Mouse (Mus musculus): Measurements from ENCODE around the gene Pitpnc1. TPM values are rescaled to one million over a fixed set of nuclear protein-coding genes. Genes with fewer than 3 reads are reported as not detected.
A peak's percentile ranks its signal among the peaks of the same experiment; 100 is the strongest.

Pitpnc1 gene
- polyA plus RNA-seq, 1 experiment: 14.0 TPM

DNA sequence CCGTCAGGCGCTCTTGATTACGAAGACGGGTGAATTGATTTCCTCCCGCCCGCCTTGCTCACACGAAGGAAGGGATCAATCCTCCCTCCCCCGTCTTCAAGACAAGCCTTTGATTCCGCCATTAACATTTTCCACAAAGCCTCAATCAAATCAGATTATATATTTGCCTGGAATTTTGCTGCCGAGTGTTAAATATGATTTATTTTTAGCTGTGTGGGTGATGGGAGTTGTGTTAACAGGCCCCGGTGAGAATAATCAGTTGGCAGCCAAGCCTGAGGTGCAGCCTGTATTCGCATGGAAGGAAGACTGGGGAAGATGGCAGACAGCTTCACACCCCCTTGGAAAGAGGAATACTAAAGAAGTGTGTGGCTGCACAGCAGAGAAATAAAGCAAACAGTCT is 46.3 kb downstream of the Pitpnc1 start:
- Histone ChIP-seq H3K4me3 (replicated peaks; ENCODE audit: control insufficient read depth, low read depth, low read length) (no peak overlapping the region), H3K4me1 (ENCODE audit: control insufficient read depth, insufficient read depth, low read length) (peaks cover 6% of the 10 kb centered on the region; the same call in 1 of the 2 replicates), H3K27ac (ENCODE audit: control insufficient read depth, insufficient read depth, low read depth, low read length, poor library complexity) (no peak overlapping the region)
- WGBS: 89% methylated on average over 12 of the region's 12 CpGs
- TF ChIP-seq CTCF (IDR thresholded peaks at IDR 0.05; ENCODE audit: control insufficient read depth, insufficient read depth, low read length) (no peak), POLR2A (IDR thresholded peaks at IDR 0.05; ENCODE audit: borderline replicate concordance, control insufficient read depth, low read depth, low read length) (no peak)

DNA sequence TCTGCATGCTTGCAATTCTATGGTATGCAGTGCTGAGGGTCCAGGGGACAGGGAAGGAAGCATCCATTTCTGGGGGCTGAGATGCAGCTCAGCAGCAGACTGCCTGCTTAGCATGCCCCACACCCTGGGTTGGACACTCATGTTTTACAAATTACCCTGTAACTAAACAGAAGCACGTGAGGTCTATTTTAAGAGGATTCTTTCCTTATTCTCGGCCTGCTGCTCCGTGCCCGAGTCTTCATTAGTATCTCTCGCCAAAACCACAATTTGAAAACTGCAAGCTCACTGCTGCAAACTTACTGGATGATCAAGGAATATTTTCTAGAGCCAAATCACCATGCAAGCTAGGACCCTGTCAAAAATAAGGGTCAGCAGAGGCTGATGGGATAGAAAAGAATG is 48.1 kb downstream of the Pitpnc1 start:
- 10% methylated on average over 5 of the region's 5 CpGs for WGBS
- Histone ChIP-seq H3K27ac (ENCODE audit: control insufficient read depth, insufficient read depth, low read depth, low read length, poor library complexity) (no peak overlapping the region; the same call in 1 of the 2 replicates), H3K4me1 (ENCODE audit: control insufficient read depth, insufficient read depth, low read length) (peaks cover 6% of the 10 kb centered on the region; the same call in 1 of the 2 replicates), H3K4me3 (replicated peaks; ENCODE audit: control insufficient read depth, low read depth, low read length) (no peak overlapping the region)
- no peak for TF ChIP-seq CTCF (IDR thresholded peaks at IDR 0.05; ENCODE audit: control insufficient read depth, insufficient read depth, low read length)

DNA sequence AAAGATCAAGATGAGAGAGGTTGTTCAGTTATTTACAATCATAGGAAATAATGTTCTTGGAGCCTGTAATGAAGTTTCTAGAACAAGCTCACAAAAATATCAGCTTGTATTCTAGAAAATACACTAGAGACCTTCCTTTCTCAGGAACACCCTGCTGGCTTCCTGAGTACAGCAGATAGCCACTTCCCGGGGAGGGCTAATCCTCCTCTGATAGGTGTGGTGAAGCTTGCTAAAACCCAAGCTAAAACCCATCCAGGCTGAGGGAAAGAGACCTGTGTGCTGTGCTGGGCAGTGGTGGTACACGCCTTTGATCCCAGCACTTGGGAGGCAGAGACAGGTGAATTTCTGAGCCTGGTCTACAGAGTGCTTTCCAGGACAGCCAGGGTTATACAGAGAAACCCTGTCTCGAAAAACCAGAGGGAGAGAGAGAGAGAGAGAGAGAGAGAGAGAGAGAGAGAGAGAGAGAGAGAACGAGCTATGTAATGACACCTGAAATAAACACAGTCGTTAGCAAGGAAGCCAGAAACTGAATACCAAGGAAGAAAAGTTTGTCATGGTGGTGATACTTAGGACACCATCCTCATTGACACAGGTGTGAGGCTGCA is 48.6 kb downstream of the Pitpnc1 start:
- TF ChIP-seq POLR2A (IDR thresholded peaks at IDR 0.05; ENCODE audit: borderline replicate concordance, control insufficient read depth, low read depth, low read length): no peak
- TF ChIP-seq CTCF (IDR thresholded peaks at IDR 0.05; ENCODE audit: control insufficient read depth, insufficient read depth, low read length): no peak
- WGBS: 12% methylated on average over 5 of the region's 5 CpGs
- Histone ChIP-seq H3K4me1 (ENCODE audit: control insufficient read depth, insufficient read depth, low read length) (peaks cover 8% of the 10 kb centered on the region; the same call in 1 of the 2 replicates), H3K27ac (ENCODE audit: control insufficient read depth, insufficient read depth, low read depth, low read length, poor library complexity) (peak overlapping the region; percentile 56; the same call in 1 of the 2 replicates), H3K4me3 (replicated peaks; ENCODE audit: control insufficient read depth, low read depth, low read length) (no peak overlapping the region)

DNA sequence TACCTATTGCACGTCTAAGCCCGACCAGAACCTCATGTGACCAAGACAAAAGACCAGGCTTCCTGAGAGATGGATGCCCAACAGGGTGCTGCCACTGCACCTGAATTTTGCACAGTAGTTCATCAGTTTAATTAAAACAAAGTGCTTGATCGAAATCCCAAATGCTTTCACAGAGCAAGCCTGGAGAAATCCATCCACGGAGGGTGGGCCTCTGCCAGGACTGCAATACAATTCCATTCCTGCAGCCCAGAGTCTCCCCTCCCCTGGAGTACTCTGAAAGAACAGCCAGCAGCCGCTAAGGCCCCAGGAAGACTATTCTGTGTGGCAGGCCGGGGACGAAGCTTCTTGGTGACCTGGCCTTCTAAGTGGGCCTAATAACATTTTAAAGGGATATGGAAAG is 50.6 kb downstream of the Pitpnc1 start:
- no peak for TF ChIP-seq CTCF (IDR thresholded peaks at IDR 0.05; ENCODE audit: control insufficient read depth, insufficient read depth, low read length)
- TF ChIP-seq POLR2A (IDR thresholded peaks at IDR 0.05; ENCODE audit: borderline replicate concordance, control insufficient read depth, low read depth, low read length): no peak
- Histone ChIP-seq H3K4me3 (replicated peaks; ENCODE audit: control insufficient read depth, low read depth, low read length) (no peak overlapping the region), H3K27ac (ENCODE audit: control insufficient read depth, insufficient read depth, low read depth, low read length, poor library complexity) (no peak overlapping the region), H3K4me1 (ENCODE audit: control insufficient read depth, insufficient read depth, low read length) (peaks cover 10% of the 10 kb centered on the region; the same call in 1 of the 2 replicates)
- WGBS: 71% methylated on average over 7 of the region's 7 CpGs

DNA sequence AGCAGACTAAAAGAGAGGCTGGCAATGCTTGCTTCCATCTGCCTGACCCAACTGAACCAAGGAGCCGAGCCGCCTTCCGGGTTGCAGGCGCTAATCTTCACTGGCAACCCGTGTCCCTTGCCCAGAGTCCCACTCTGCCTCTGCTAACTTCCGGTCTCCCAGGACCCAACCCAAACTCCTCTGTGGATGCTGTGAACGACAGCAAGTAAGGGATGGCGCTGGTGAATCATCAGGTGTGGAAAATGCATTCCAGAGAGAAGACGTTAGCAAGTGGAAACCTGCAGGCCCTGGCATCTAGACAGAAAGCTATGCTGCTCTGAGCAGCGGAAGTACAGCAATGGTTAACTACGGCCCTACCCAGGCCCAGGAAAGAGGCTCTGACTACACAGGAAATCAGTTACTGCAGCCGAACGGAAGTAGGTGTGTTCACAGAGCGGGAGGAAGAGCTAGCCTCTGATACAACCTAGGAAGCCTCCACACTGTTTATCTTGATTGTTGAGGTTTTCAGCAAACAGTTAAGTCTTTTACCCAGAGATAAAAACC is 53.4 kb downstream of the Pitpnc1 start:
- Histone ChIP-seq H3K4me3 (replicated peaks; ENCODE audit: control insufficient read depth, low read depth, low read length) (peak overlapping the region; percentile 66), H3K27ac (ENCODE audit: control insufficient read depth, insufficient read depth, low read depth, low read length, poor library complexity) (peak overlapping the region; percentile 95), H3K4me1 (ENCODE audit: control insufficient read depth, insufficient read depth, low read length) (peaks cover 10% of the 10 kb centered on the region; the same call in 1 of the 2 replicates)
- TF ChIP-seq POLR2A (IDR thresholded peaks at IDR 0.05; ENCODE audit: borderline replicate concordance, control insufficient read depth, low read depth, low read length): no peak
- no peak for TF ChIP-seq CTCF (IDR thresholded peaks at IDR 0.05; ENCODE audit: control insufficient read depth, insufficient read depth, low read length)
- 1% methylated on average over 14 of the region's 14 CpGs for WGBS

DNA sequence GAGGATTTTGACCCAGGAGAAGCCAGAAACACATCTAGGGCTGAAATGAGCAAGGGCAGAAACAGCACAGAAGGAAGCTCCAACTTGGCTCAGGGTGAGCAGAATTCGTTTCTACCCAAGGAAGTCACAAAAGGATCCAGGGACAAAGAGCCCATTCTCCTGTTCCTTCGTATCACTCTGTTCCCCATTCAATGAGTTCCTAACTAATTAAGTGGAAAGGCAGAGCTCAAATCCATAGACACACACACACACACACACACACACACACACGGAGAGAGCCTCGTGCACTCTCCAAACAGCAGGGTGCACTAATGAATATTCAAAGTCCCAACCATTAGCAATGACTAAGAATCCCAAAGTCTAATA is 54.0 kb downstream of the Pitpnc1 start:
- H3K27ac ChIP-seq (ENCODE audit: control insufficient read depth, insufficient read depth, low read depth, low read length, poor library complexity): peak overlapping the region; percentile 95
- WGBS: 10% methylated on average over 4 of the region's 4 CpGs
- no peak for TF ChIP-seq POLR2A (IDR thresholded peaks at IDR 0.05; ENCODE audit: borderline replicate concordance, control insufficient read depth, low read depth, low read length)
- no peak for TF ChIP-seq CTCF (IDR thresholded peaks at IDR 0.05; ENCODE audit: control insufficient read depth, insufficient read depth, low read length)
- H3K4me3 ChIP-seq (replicated peaks; ENCODE audit: control insufficient read depth, low read depth, low read length): no peak overlapping the region
- H3K4me1 ChIP-seq (ENCODE audit: control insufficient read depth, insufficient read depth, low read length): peaks cover 12% of the 10 kb centered on the region; the same call in 1 of the 2 replicates

DNA sequence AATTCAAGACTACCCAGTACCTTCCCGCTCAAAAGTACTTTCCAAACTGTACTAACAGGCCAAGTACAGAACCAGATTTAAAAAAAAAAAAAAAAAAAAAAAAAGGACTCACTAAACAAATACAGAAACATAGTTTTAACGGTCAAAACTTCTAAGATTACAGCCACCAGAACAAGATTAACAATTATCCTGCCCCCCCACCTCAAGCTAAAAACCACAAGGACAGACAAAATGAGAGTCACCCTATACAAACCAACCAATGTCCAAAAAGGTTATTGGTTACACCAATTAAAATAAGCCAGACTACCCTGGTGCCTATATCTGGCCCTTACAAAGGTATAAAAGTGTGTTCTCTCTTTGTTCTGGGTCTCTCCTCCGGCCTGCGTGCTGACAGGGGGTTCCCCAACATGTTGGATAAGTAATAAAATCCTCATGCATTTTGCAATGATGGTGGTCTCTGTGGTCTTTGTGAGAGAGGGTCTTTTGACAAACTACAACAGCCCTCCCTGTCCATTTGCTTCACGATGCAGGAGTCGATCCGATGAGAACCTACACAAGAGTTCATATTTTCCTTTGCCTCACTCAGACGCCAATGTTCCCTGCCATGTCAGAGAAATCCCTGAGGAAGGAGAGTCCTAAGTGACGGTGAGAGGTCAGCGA is 54.5 kb downstream of the Pitpnc1 start:
- TF ChIP-seq CTCF (IDR thresholded peaks at IDR 0.05; ENCODE audit: control insufficient read depth, insufficient read depth, low read length) (no peak), POLR2A (IDR thresholded peaks at IDR 0.05; ENCODE audit: borderline replicate concordance, control insufficient read depth, low read depth, low read length) (no peak)
- peak overlapping the region; percentile 95 for H3K27ac ChIP-seq (ENCODE audit: control insufficient read depth, insufficient read depth, low read depth, low read length, poor library complexity)

DNA sequence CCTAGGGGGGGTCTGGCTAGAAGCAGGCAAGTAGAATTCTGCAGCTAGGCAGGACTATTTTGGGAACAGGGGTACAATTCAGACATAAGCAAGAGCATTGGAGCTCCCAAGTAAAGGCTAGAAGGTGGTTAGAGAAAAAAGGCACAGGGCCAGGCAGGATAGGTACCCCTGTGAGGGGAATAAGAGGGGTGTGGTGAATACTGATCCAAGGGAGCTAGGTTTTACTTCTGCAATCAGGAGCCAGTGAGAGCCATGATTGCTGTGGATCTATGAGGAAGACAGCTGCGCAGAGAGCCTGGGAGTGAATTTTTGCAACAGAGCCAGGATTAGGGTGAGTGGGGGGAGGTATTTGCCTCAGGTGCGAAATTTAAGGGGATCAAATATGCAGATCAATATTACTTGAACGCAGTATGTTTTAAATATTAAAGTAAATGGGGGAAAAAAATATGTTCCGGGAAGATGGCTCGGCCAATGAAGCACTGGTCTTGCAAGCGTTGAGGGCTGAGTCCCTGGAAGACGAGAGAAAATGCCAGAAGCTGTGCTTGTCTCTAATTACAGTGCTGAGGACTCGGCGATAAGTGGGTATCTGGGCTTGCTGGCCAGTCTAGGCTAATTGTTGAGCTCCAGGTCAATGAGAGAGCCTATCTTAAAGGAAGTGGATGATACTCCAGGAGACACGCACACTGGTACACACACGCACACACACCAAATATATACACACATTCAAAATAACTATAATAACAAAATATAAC is 55.3 kb downstream of the Pitpnc1 start:
- WGBS: 65% methylated on average over 11 of the region's 11 CpGs
- TF ChIP-seq CTCF (IDR thresholded peaks at IDR 0.05; ENCODE audit: control insufficient read depth, insufficient read depth, low read length) (no peak), POLR2A (IDR thresholded peaks at IDR 0.05; ENCODE audit: borderline replicate concordance, control insufficient read depth, low read depth, low read length) (no peak)
- Histone ChIP-seq H3K27ac (ENCODE audit: control insufficient read depth, insufficient read depth, low read depth, low read length, poor library complexity) (no peak overlapping the region), H3K4me1 (ENCODE audit: control insufficient read depth, insufficient read depth, low read length) (peaks cover 14% of the 10 kb centered on the region), H3K4me3 (replicated peaks; ENCODE audit: control insufficient read depth, low read depth, low read length) (no peak overlapping the region)

More for the DNA sequence above, 54.5 kb downstream of the Pitpnc1 start:
- WGBS: 51% methylated on average over 10 of the region's 10 CpGs
- H3K4me1 ChIP-seq (ENCODE audit: control insufficient read depth, insufficient read depth, low read length): peaks cover 12% of the 10 kb centered on the region; the same call in 1 of the 2 replicates
- H3K4me3 ChIP-seq (replicated peaks; ENCODE audit: control insufficient read depth, low read depth, low read length): no peak overlapping the region

Data from bone marrow, adult 2 months (tissue).